Mouse (Mus musculus): ENCODE data around the gene AI481877. TPM values are rescaled to one million over a fixed set of nuclear protein-coding genes. Genes with fewer than 3 reads are reported as not detected.

AI481877 gene
- polyA plus RNA-seq, 1 experiment = not detected

DNA sequence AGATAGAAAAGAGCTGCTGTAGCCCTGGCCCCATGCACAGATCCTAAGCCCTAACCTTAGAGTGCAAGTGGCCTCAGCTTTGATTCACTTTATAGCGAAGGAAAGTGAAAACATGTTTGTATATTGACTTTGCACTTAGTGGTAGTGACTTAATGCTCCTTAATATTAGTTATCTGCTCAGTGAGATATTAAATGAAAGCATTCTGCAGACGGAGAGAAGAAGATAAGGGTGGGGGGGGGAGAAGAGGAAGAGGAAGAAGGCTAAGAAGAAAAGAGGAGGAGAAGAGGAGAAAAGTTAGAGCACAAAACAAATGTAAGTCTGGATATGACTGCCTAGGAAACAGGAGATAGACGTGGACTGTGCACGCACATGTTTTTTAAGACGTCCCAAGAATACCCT lies 21.5 kb upstream of the AI481877 start:
- H3K27ac ChIP-seq (replicated peaks; ENCODE audit: low read depth, low read length) = no peak overlapping the region
- H3K4me3 ChIP-seq (ENCODE audit: insufficient read depth, low read depth, low read length) = no peak overlapping the region
- H3K4me1 ChIP-seq (ENCODE audit: control insufficient read depth, insufficient read depth, insufficient read length, low read length) = peaks cover 2% of the 10 kb centered on the region; the same call in 1 of the 2 replicates

DNA sequence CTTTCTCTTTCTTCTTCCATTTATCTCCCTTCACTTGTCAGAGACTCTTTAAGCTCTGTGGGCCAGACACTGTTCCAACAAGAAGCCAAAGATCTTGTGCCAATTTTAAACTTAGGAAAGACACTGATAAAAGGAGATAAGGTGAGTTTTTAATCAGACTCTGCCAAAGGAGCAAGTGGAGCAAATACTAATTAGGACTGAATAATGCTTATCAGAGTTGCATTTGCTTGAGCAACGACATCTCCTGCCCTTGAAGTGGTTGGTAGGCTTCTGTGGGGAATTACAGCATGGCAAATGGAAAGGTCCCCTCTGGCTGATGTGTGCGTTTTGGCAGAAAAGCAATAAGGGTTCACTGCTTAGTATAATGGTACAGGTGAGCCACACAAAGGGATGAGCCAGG lies 18.9 kb upstream of the AI481877 start:
- H3K4me3 ChIP-seq (ENCODE audit: insufficient read depth, low read depth, low read length) = no peak overlapping the region
- no peak overlapping the region for H3K27ac ChIP-seq (replicated peaks; ENCODE audit: low read depth, low read length)
- H3K4me1 ChIP-seq (ENCODE audit: control insufficient read depth, insufficient read depth, insufficient read length, low read length) = peaks cover 2% of the 10 kb centered on the region; the same call in 1 of the 2 replicates

DNA sequence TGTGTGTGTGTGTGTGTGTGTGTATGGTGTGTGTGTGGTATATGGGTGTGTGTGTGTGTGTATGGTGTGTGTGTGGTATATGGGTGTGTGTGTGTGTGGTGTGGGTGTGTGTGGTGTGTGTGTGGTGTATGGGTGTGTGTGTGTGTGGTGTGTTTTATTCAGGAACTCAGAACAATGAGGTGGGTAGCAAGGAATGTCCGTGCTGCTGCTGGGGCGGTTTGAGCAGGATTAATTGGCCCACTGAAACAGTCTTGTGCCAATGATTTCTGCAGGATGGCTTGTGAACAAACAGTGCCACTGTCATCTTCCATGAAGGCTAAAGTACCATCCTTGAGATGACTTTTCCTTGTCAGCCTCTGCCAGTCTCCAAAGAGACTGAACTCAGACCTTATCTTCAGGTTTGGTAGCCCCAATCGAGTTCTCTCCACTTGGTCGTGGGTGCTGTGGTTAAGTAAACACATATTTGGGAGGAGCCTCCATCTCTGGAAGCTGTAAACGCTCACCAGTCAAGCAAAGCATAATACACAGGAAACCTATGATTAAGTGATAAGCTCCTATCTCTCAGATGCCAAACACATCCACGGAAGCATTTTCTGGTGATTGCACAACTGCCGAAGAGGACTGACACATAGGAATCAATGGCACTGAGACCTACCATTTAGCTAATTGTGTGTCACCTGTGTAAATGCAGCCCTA lies 18.3 kb upstream of the AI481877 start:
- Histone ChIP-seq H3K4me3 (ENCODE audit: insufficient read depth, low read depth, low read length) (no peak overlapping the region), H3K4me1 (ENCODE audit: control insufficient read depth, insufficient read depth, insufficient read length, low read length) (peaks cover 2% of the 10 kb centered on the region; the same call in 1 of the 2 replicates), H3K27ac (replicated peaks; ENCODE audit: low read depth, low read length) (no peak overlapping the region)

DNA sequence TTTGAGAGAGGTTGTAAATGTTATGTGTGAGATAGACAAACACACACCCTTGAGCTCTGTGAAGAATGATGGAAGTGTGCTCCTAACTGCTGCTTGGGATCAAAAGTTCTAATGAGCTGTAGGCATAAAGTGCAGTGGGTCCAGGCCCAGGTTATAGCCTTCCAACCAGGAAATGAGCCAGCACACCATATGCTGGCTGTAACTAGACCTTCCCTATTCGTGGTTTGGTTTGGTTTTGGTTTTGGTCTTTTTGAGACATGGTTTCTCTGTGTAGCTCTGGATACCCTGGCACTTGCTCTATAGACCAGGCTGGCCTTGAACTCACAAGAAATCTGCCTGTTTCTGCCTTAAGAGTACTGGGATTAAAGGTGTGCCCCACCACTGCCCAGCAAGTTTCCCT lies 13.2 kb upstream of the AI481877 start:
- peaks cover 2% of the 10 kb centered on the region; the same call in 1 of the 2 replicates for H3K4me1 ChIP-seq (ENCODE audit: control insufficient read depth, insufficient read depth, insufficient read length, low read length)
- H3K4me3 ChIP-seq (ENCODE audit: insufficient read depth, low read depth, low read length) = no peak overlapping the region
- no peak overlapping the region for H3K27ac ChIP-seq (replicated peaks; ENCODE audit: low read depth, low read length)

DNA sequence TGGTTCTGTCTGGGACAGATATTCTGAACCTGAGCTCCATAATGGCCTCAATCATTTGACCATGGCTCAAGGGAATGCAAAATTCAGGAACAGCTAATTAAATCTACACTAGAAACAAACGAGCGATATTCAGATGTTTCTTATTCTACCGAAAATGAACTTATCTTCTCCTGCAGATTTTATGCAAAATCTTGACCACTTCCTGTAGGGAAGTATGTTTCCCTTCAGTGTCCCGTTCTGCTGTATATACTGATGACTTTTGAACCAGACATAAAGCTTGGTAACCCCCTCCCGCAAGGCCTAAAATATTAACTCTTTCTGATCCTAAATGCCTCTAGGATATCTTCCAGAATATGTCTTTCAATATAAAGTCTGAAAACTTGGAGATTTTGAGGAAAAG lies 12.1 kb upstream of the AI481877 start:
- Histone ChIP-seq H3K27ac (replicated peaks; ENCODE audit: low read depth, low read length) (no peak overlapping the region), H3K4me3 (ENCODE audit: insufficient read depth, low read depth, low read length) (no peak overlapping the region), H3K4me1 (ENCODE audit: control insufficient read depth, insufficient read depth, insufficient read length, low read length) (no peaks in the 10 kb centered on the region)

DNA sequence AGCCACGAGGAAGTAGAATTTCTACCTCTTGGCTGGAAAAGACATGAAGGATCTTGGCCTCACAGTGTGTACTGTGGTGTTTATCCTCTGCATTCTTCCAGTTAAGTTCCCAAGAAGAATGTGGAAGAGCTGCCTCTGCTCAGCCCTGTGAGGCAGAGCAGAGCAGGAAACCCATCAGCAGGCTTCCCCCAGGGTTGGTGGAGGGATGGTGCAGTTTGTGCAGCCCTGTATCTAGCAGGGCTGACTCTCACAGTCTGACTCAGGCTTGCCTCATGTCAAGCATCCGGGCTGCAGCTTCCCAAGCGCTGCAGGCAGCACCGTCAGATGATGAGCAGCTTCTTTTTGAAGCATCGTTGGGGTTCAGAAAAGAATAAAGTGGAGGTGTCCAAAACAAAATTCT lies 10.3 kb upstream of the AI481877 start:
- no peak overlapping the region for H3K27ac ChIP-seq (replicated peaks; ENCODE audit: low read depth, low read length)
- H3K4me3 ChIP-seq (ENCODE audit: insufficient read depth, low read depth, low read length) = no peak overlapping the region
- no peaks in the 10 kb centered on the region for H3K4me1 ChIP-seq (ENCODE audit: control insufficient read depth, insufficient read depth, insufficient read length, low read length)

DNA sequence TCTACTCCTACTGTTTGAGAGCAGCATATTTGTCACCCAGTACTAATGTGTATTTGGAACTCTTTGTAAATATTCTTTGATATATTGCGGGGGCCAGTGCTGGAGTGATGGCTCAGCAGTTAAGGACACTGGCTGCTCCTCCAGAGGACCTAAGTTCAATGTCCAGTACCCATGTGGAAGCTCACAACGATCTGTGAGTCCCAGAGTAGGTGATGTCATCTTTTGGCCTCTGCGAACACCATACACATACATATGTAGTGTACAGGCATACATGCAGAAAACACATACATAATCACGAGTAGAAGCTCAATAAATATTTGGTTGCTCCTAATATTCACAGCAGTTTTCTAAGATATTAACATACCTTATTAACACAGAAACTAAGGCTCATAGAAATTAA lies 9.8 kb downstream of the AI481877 start:
- Histone ChIP-seq H3K4me3 (ENCODE audit: insufficient read depth, low read depth, low read length) (no peak overlapping the region), H3K4me1 (ENCODE audit: control insufficient read depth, insufficient read depth, insufficient read length, low read length) (no peaks in the 10 kb centered on the region), H3K27ac (replicated peaks; ENCODE audit: low read depth, low read length) (no peak overlapping the region)

DNA sequence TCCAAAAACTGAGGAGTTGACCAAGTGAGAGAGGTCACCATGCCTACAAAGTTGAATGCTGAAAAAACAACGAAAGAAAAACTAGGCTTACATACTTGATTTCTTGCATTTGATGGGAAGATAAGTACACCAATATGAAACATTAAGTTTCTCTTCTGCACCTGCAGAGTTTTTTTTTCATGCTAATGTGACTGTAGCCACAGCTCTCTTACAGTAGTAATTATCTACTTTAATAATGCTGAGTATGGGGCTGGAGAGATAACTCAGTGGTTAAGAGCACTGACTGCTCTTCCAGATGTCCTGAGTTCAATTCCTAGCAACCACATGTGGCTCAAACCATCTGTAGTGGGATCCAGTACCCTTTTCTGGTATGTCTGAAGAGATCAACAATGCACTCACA lies 13.7 kb downstream of the AI481877 start:
- Histone ChIP-seq H3K4me3 (ENCODE audit: insufficient read depth, low read depth, low read length) (no peak overlapping the region), H3K27ac (replicated peaks; ENCODE audit: low read depth, low read length) (no peak overlapping the region)

DNA sequence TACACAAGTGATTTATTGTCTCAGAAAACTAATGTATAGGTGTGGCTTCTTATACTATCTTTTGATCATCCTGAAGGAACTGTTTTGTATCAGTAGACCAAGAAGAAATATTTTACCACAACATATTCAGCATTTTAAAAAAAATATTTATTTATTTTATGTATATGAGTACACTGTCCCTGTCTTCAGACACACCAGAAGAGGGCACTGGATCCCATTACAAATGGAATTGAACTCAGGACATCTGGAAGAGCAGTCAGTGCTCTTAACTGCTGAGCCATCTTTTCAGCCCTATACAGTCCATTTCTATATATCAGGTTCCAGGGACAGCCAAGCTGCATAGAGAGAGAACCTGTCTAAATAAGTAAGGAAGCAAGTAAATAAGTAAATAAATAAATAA lies 15.2 kb downstream of the AI481877 start:
- Histone ChIP-seq H3K4me1 (ENCODE audit: control insufficient read depth, insufficient read depth, insufficient read length, low read length) (no peaks in the 10 kb centered on the region), H3K27ac (replicated peaks; ENCODE audit: low read depth, low read length) (no peak overlapping the region), H3K4me3 (ENCODE audit: insufficient read depth, low read depth, low read length) (no peak overlapping the region)

More for the DNA sequence above, 13.7 kb downstream of the AI481877 start:
- no peaks in the 10 kb centered on the region for H3K4me1 ChIP-seq (ENCODE audit: control insufficient read depth, insufficient read depth, insufficient read length, low read length)

DNA sequence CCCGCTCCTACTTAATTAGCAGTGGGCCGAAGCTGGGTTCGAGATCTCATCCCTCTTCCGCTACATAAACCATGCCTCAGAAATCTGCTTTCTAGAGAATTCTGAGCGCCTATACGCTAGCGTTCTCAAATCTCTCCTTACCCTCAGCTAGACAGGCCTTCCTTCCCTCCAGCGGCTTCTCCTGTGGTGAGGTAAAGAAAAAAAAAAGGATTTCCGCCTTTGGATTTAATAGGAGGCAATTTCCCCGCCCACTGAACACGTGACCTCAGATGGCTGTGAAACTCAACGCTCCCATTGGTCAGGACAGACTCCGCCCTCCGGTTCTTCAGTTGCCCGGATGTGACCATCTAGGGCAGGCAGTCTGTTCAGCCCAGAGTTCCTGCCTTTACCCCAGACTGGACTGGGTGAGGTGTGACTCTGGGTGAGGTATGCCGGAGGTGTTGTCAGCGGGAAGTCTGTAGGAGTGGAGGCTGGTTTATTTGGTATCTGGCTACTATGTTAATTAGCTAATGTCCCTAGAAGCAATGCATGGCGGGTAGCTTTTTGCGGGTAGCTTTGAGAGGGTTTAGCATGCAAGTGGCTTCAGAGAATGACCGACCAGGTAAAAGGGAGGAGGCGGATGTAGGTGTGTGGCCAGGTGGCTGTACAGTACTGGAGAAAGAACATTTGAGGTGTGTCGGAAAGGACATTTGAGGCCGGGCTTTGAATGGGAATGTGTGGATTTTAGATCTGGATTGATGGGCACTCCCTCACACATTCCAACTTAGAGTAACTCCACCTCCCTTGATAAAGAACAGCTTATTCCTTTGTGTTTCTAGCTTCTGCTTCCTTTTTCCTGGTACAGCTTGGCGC lies 20.9 kb downstream of the AI481877 start:
- H3K27ac ChIP-seq (replicated peaks; ENCODE audit: low read depth, low read length) = no peak overlapping the region
- no peaks in the 10 kb centered on the region for H3K4me1 ChIP-seq (ENCODE audit: control insufficient read depth, insufficient read depth, insufficient read length, low read length)
- H3K4me3 ChIP-seq (ENCODE audit: insufficient read depth, low read depth, low read length) = no peak overlapping the region

DNA sequence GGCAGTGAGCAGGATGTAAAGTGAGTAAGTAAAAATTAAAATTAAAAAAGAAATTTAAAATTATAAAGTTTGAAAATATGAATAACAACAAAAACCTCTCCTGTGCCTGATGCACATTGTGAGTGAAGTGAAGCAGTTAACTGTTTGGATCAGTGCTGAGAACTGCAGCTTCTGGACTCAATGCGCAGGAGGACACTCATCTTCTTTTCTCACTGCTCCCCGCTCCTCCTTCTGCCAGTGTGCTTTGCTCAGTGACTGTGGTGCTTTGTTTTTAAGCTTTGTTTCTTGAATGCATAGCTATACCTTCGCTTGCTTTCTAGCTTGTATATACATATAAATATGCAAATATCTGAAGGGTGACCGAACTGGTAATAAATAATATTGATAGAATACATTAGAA lies 30.1 kb downstream of the AI481877 start:
- H3K4me1 ChIP-seq (ENCODE audit: control insufficient read depth, insufficient read depth, insufficient read length, low read length) = no peaks in the 10 kb centered on the region
- no peak overlapping the region for H3K27ac ChIP-seq (replicated peaks; ENCODE audit: low read depth, low read length)
- no peak overlapping the region for H3K4me3 ChIP-seq (ENCODE audit: insufficient read depth, low read depth, low read length)

DNA sequence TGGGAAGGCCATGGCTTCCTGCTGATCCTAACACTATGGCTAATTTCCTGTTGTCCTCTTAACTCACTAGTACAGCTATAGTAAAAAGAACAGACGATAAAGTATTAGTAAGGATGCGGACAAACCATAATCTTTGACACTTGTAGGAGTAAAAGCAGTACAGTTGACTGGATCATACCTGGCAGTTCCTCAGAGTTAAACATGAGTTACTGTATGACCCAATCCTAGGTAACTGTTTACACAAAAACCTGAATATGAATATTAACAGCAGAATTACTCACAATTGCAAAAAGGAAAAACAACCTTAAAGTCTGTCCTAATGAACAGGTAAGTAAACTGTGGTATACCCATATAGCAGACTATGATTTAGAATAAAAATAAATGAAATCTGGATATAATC lies 30.9 kb downstream of the AI481877 start:
- no peak overlapping the region for H3K27ac ChIP-seq (replicated peaks; ENCODE audit: low read depth, low read length)
- no peak overlapping the region for H3K4me3 ChIP-seq (ENCODE audit: insufficient read depth, low read depth, low read length)
- H3K4me1 ChIP-seq (ENCODE audit: control insufficient read depth, insufficient read depth, insufficient read length, low read length) = no peaks in the 10 kb centered on the region

DNA sequence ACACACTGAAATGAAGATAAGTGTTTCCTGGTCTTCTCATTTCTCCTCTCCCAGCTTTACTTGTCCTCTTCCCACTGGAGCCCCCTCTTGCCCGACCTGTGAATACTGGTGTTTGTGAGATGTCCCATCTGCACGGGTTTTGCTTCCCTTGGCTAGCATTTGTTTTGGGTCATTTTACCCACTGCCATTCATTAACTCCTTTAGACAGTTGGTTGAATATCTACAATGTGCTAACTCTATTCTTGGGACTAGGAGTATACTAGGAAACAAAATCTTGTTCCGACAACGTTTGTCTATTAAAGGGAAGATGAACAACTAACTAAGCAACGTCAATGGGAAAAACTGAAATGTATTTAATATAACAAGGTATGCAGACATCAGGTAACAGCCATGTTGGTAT lies 32.1 kb downstream of the AI481877 start:
- Histone ChIP-seq H3K27ac (replicated peaks; ENCODE audit: low read depth, low read length) (no peak overlapping the region), H3K4me1 (ENCODE audit: control insufficient read depth, insufficient read depth, insufficient read length, low read length) (no peaks in the 10 kb centered on the region), H3K4me3 (ENCODE audit: insufficient read depth, low read depth, low read length) (no peak overlapping the region)

DNA sequence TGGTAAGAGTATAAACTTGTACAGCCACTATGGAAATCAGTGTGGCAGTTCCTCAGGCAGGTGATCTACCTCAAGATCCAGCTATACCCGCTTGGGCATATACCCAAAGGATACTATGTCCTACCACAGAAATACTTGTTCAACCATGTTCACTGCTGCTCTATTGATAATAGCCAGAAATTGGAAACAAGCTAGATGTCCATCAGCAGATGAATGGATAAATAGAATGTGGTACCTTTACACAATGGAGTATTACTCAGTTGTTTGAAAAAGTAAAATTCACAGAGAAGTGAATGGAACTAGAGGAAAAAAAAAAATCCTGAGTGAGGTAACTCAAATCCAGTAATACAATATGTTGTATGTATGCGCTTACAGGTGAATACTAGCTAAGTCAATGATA lies 34.6 kb downstream of the AI481877 start:
- no peak overlapping the region for H3K4me3 ChIP-seq (ENCODE audit: insufficient read depth, low read depth, low read length)
- no peak overlapping the region for H3K27ac ChIP-seq (replicated peaks; ENCODE audit: low read depth, low read length)
- H3K4me1 ChIP-seq (ENCODE audit: control insufficient read depth, insufficient read depth, insufficient read length, low read length) = no peaks in the 10 kb centered on the region

DNA sequence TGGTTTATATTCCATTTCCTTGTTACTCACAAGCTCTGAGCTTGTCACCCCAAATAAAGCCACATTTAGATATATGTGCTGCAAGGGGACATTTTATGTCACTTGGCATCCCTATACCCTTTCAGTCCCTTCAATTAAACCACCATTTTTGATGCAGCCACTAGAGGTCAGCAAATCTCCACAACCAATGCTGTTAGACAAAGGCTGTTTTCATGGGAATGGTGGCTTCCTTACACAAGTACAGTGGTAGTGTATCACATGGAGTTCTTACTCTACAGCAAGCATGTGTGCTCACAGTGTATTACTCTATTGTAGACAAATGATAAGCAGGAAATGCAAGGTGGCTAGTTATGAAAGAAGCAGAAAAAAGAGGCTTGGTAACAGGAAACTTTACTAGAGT lies 42.4 kb downstream of the AI481877 start:
- Histone ChIP-seq H3K4me3 (ENCODE audit: insufficient read depth, low read depth, low read length) (no peak overlapping the region), H3K4me1 (ENCODE audit: control insufficient read depth, insufficient read depth, insufficient read length, low read length) (no peaks in the 10 kb centered on the region), H3K27ac (replicated peaks; ENCODE audit: low read depth, low read length) (no peak overlapping the region)

DNA sequence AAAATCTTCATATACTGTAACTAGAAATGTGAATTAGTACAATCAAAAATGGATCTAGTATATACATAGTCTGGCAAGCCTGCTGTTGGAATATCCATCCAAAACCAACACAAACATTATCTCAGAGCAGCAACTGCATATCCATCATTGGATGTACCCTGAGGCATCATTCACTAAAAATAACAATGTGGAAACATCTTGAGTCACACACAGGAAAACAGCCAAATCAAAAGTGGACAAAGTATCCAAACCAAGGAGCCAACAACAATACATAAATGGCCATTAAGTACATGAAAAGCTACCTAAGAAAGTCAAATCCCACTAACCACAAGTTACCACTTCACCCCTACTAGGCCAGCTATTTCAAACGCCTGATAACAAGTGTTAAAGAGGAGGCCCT lies 49.4 kb downstream of the AI481877 start:
- Histone ChIP-seq H3K4me1 (ENCODE audit: control insufficient read depth, insufficient read depth, insufficient read length, low read length) (no peaks in the 10 kb centered on the region), H3K27ac (replicated peaks; ENCODE audit: low read depth, low read length) (no peak overlapping the region), H3K4me3 (ENCODE audit: insufficient read depth, low read depth, low read length) (no peak overlapping the region)
